Mouse (Mus musculus): ENCODE results near the gene Klk14. TPM values are rescaled to one million over a fixed set of nuclear protein-coding genes. Genes with fewer than 3 reads are reported as not detected.

Gene Klk14
- 0.31 and 0.39 TPM in 2 replicates for polyA plus RNA-seq (2015; fragmentation: Nextera tagmentation; extraction: Ambion mirVana)

GRCm38 (mm10) chr7:43690118-43690517 lies at the start of gene Klk14:
Gene Klk14 (plus strand): TSS chr7:43690418.
- Histone ChIP-seq H3K9me3 (ENCODE audit: low read length) (no peaks in the 10 kb centered on the region), H3K9ac (replicated peaks; ENCODE audit: low read depth) (no peak within 1 kb of the TSS), H3K4me3 (ENCODE audit: low read depth, low read length) (no peak within 1 kb of the TSS), H3K27ac (ENCODE audit: low read length) (no peak within 1 kb of the TSS), H3K4me2 (replicated peaks; ENCODE audit: low read depth, low read length) (no peak within 1 kb of the TSS), H3K36me3 (ENCODE audit: insufficient read depth, low read length) (no peaks in the 10 kb centered on the region), H3K4me1 (ENCODE audit: insufficient read depth, low read depth, low read length) (0 out of 2 replicates have a peak, but pooled peaks cover 3% of the 10 kb centered on the region), H3K27me3 (replicated peaks; ENCODE audit: insufficient read depth, low read length) (no peaks in the 10 kb centered on the region)
- DNase-seq (ENCODE audit: low spot score), result no peak
- TF ChIP-seq EP300 (IDR thresholded peaks at IDR 0.05) (no peak), CTCF (IDR thresholded peaks at IDR 0.05) (no peak)
- ATAC-seq, result no peak

- no peak for TF ChIP-seq CTCF (IDR thresholded peaks at IDR 0.05)
- TF ChIP-seq EP300 (IDR thresholded peaks at IDR 0.05), result no peak
- DNase-seq (ENCODE audit: low spot score), result peak; percentile 83
- Histone ChIP-seq H3K4me3 (ENCODE audit: low read depth, low read length) (no peak overlapping the region), H3K9me3 (ENCODE audit: low read length) (no peaks in the 10 kb centered on the region), H3K36me3 (ENCODE audit: insufficient read depth, low read length) (no peaks in the 10 kb centered on the region), H3K27ac (ENCODE audit: low read length) (no peak overlapping the region), H3K27me3 (replicated peaks; ENCODE audit: insufficient read depth, low read length) (no peaks in the 10 kb centered on the region), H3K4me2 (replicated peaks; ENCODE audit: low read depth, low read length) (no peak overlapping the region), H3K4me1 (ENCODE audit: insufficient read depth, low read depth, low read length) (no peaks in the 10 kb centered on the region; the same call in 1 of the 2 replicates), H3K9ac (replicated peaks; ENCODE audit: low read depth) (no peak overlapping the region)
- 56% methylated on average over 5 of the region's 5 CpGs for WGBS
- ATAC-seq, result peak; percentile 82
Observed at GRCm38 (mm10) chr7:43642587-43642986, 47.6 kb upstream of the Klk14 start.

DNA sequence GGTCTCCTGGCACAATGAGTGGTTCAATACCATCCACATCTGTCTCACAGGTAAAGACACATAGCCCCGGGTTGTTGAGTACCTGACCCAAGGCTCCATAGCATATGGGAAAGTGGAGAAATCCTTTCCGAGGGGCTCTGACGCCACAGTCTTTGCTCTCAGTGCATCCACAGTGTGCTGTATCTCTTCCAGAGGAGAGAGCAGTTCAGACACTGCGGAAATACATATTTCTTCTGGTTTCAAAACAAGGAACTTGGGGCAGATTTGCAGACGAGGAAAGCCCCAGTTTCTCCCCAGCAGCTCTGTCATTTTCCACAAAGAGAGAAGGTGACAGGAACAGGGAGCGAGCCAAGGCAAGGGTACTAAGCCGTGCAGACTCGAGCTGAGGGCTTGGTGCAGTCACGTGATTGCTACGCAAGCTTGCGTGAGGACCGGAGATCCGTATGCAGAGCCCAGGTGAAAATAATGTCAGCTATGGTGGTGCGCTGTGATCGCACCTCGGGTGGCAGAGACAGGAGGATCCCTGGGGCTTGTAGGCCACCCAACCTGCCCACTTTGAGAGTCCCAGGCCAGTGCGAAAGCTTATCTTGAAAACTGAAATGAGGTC lies 47.1 kb upstream of the Klk14 start:
- no peak for ATAC-seq
- Histone ChIP-seq H3K4me2 (replicated peaks; ENCODE audit: low read depth, low read length) (no peak overlapping the region), H3K9ac (replicated peaks; ENCODE audit: low read depth) (no peak overlapping the region), H3K4me1 (ENCODE audit: insufficient read depth, low read depth, low read length) (no peaks in the 10 kb centered on the region; the same call in 1 of the 2 replicates), H3K36me3 (ENCODE audit: insufficient read depth, low read length) (no peaks in the 10 kb centered on the region), H3K27me3 (replicated peaks; ENCODE audit: insufficient read depth, low read length) (no peaks in the 10 kb centered on the region), H3K4me3 (ENCODE audit: low read depth, low read length) (no peak overlapping the region), H3K27ac (ENCODE audit: low read length) (no peak overlapping the region), H3K9me3 (ENCODE audit: low read length) (no peaks in the 10 kb centered on the region)
- no peak for DNase-seq (ENCODE audit: low spot score)
- TF ChIP-seq CTCF (IDR thresholded peaks at IDR 0.05) (no peak), EP300 (IDR thresholded peaks at IDR 0.05) (no peak)
- 76% methylated on average over 17 of the region's 17 CpGs for whole genome bisulfite sequencing

DNA sequence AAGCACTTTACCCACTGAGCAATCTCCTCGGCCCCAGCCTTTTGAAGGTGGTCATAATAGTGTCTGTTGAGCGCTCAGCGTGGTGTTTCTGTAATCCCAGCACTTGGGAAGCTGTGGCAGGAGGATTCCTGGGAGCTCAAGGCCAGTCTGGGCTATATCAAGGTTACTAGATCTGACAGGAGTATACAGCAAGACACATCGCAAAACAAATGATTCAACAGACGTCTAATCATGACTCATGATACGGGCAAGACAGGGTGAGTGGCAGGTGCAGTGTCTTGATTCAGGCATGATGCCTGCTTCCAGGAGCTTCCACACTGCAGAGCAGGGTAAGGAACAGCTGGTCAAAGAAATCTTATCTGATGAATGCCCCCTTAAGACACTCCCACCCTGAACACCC lies 37.5 kb upstream of the Klk14 start:
- DNase-seq (ENCODE audit: low spot score), result no peak

GRCm38 (mm10) chr7:43654519-43654918 lies 35.7 kb upstream of the Klk14 start:
- no peaks in the 10 kb centered on the region for H3K36me3 ChIP-seq (ENCODE audit: insufficient read depth, low read length)
- H3K4me2 ChIP-seq (replicated peaks; ENCODE audit: low read depth, low read length), result no peak overlapping the region
- no peak overlapping the region for H3K9ac ChIP-seq (replicated peaks; ENCODE audit: low read depth)
- TF ChIP-seq EP300 (IDR thresholded peaks at IDR 0.05) (no peak), CTCF (IDR thresholded peaks at IDR 0.05) (no peak)
- ATAC-seq (no peak), DNase-seq (ENCODE audit: low spot score) (peak; percentile 45)
- no peak overlapping the region for H3K4me3 ChIP-seq (ENCODE audit: low read depth, low read length)
- H3K9me3 ChIP-seq (ENCODE audit: low read length), result no peaks in the 10 kb centered on the region
- WGBS, result 61% methylated on average over 3 of the region's 3 CpGs
- H3K27ac ChIP-seq (ENCODE audit: low read length), result no peak overlapping the region
- H3K27me3 ChIP-seq (replicated peaks; ENCODE audit: insufficient read depth, low read length), result no peaks in the 10 kb centered on the region
- no peaks in the 10 kb centered on the region for H3K4me1 ChIP-seq (ENCODE audit: insufficient read depth, low read depth, low read length)

More for the DNA sequence above, 37.5 kb upstream of the Klk14 start:
- Histone ChIP-seq H3K27me3 (replicated peaks; ENCODE audit: insufficient read depth, low read length) (no peaks in the 10 kb centered on the region), H3K4me3 (ENCODE audit: low read depth, low read length) (no peak overlapping the region), H3K4me2 (replicated peaks; ENCODE audit: low read depth, low read length) (no peak overlapping the region), H3K27ac (ENCODE audit: low read length) (no peak overlapping the region), H3K4me1 (ENCODE audit: insufficient read depth, low read depth, low read length) (no peaks in the 10 kb centered on the region), H3K36me3 (ENCODE audit: insufficient read depth, low read length) (no peaks in the 10 kb centered on the region), H3K9ac (replicated peaks; ENCODE audit: low read depth) (no peak overlapping the region), H3K9me3 (ENCODE audit: low read length) (no peaks in the 10 kb centered on the region)
- no peak for ATAC-seq
- WGBS, result 80% methylated on average over 6 of the region's 6 CpGs
- TF ChIP-seq EP300 (IDR thresholded peaks at IDR 0.05), result no peak
- TF ChIP-seq CTCF (IDR thresholded peaks at IDR 0.05), result no peak

DNA sequence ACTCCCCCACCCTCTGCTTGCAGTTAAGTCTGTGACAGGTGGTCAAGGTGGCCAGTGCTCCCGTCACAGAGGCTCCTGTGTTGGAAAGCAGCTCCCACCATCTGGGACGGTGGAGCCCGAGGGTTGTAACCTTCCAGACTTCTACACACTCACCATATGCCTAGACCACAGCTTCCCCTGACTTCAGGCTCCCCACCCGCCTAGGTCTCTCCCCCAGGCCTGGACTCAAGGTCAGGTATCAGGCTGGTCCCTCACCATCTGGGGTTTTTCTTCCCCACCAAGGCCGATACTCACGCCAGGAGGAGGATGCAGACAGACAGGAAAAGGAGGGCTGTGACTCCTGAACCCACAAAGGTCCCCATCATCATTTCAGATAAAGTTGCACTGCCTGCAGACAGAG lies 34.0 kb upstream of the Klk14 start:
- ATAC-seq (no peak), DNase-seq (ENCODE audit: low spot score) (no peak)
- TF ChIP-seq EP300 (IDR thresholded peaks at IDR 0.05) (no peak), CTCF (IDR thresholded peaks at IDR 0.05) (no peak)
- H3K4me2 ChIP-seq (replicated peaks; ENCODE audit: low read depth, low read length), result no peak overlapping the region
- H3K27ac ChIP-seq (ENCODE audit: low read length), result no peak overlapping the region
- WGBS, result 68% methylated on average over 6 of the region's 6 CpGs
- H3K9me3 ChIP-seq (ENCODE audit: low read length), result no peaks in the 10 kb centered on the region
- H3K4me3 ChIP-seq (ENCODE audit: low read depth, low read length), result no peak overlapping the region
- no peaks in the 10 kb centered on the region for H3K36me3 ChIP-seq (ENCODE audit: insufficient read depth, low read length)
- no peaks in the 10 kb centered on the region for H3K4me1 ChIP-seq (ENCODE audit: insufficient read depth, low read depth, low read length)
- H3K27me3 ChIP-seq (replicated peaks; ENCODE audit: insufficient read depth, low read length), result no peaks in the 10 kb centered on the region
- H3K9ac ChIP-seq (replicated peaks; ENCODE audit: low read depth), result no peak overlapping the region
